Mouse (Mus musculus) G1E (cell line): ENCODE data around the gene Map1lc3a.

Experiments used
- CTCF ChIP-seq: IDR thresholded peaks from 2 replicates; pipeline ENCODE4 v1.5.1; 2012; ENCODE audit warnings: low read depth, low read length, inconsistent platforms, mixed read lengths
- GATA1 ChIP-seq: IDR thresholded peaks from 2 replicates; pipeline ENCODE4 v1.6.1; 2012; ENCODE audit warnings: borderline replicate concordance, low read length, inconsistent platforms, mixed read lengths

DNA sequence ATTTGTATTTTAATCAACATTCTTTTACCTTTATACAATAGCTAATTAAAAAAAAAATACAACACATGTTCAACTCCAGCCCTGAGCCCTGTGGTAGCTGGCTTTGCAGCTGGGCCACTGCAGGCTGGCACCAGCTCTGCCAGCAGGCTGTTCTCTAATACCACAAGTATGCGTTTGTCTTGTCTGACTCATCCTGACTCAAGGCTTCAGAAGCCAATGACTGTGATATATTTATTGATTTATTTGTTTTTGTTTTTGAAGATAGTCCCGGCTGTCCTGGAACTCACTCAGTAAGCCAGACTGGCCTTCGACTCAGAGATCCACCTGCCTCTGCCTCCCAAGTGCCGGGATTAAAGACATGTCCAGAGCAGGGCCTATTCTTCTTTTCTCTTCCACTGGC lies 17.8 kb downstream of the Map1lc3a start:
- TF ChIP-seq GATA1 (no peak), CTCF (no peak)
